Comparison of ENCODE assay signal across 8 mouse cellular contexts in the genomic region with DNA sequence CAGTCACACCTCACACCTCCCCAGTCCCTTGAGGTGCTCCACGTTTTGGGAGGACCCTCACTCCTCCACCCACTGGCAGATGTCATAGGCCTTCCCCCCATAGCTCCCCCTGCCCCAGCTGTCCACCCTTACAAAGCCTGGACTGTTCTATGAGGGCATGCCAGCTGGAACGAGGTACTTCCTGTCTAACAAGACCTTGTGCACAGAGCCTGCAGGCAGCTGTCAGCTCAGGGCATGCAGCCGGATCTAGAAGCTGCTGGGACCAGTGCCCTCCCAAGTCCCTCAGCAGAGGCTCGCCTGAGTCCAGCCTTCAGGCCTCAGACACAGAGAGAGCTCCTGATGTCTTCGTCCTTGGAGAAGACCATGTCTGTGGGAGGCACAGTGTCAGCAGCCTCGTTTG.
DNase-seq lines count a peak whose midpoint lies in the region; ATAC-seq lines count a peak whose summit lies in the region.
"Had no signal": no experiment of that assay in that cellular context is flagged by ENCODE, and none has a peak within 500 bp of the region (broad histone marks: within the 10 kb centered on the region; RNA-seq: fewer than 3 reads in every experiment).

No protein-coding gene starts in this region.

- peak overlapping the region; percentile 44; the same call in 1 of the 2 replicates for H3K27ac ChIP-seq in limb, embryonic 15.5 days
- H3K27ac ChIP-seq: heart, embryonic 15.5 days had no signal

- 38% methylated on average over 6 of the region's 6 CpGs for WGBS in limb, embryonic 15.5 days

- peak; percentile 67 for ATAC-seq in limb, embryonic 15.5 days (ENCODE audit: insufficient number of reproducible peaks, low FRiP score, low TSS enrichment, low read depth)
- no peak for ATAC-seq in activated CD4-positive, CD25-positive, alpha-beta regulatory T cell, adult 4 months

- H3K4me2 ChIP-seq in limb, embryonic 15.5 days, result no peak overlapping the region
- H3K4me2 ChIP-seq: heart, embryonic 15.5 days had no signal

- no peak overlapping the region for H3K4me3 ChIP-seq in limb, embryonic 15.5 days
- H3K4me3 ChIP-seq: heart, embryonic 15.5 days had no signal

- no peaks in the 10 kb centered on the region for H3K9me3 ChIP-seq in limb, embryonic 15.5 days
- H3K9me3 ChIP-seq: heart, embryonic 15.5 days had no signal

- H3K36me3 ChIP-seq in limb, embryonic 15.5 days, result no peaks in the 10 kb centered on the region
- H3K36me3 ChIP-seq: heart, embryonic 15.5 days had no signal

- H3K4me1 ChIP-seq in limb, embryonic 15.5 days, result peaks cover 14% of the 10 kb centered on the region

- no peaks in the 10 kb centered on the region for H3K27me3 ChIP-seq in limb, embryonic 15.5 days
- H3K27me3 ChIP-seq: heart, embryonic 15.5 days had no signal

- intact Hi-C loops in left cerebral cortex, postnatal 14 days (cut with DNase I), result no loop called here
- intact Hi-C loops in left cerebral cortex, postnatal 36 days (cut with DNase I), result no loop called here

- DNase-seq in left cerebral cortex, postnatal 14 days (ENCODE audit: low spot score in 2 of 2), result peak; percentile 48 to 72
- DNase-seq in left cerebral cortex, postnatal 36 days (ENCODE audit: low spot score in 2 of 2), result no peak
- peak; percentile 66 for DNase-seq in gastrocnemius, postnatal 10 days
- peak; percentile 78 for DNase-seq in heart, postnatal 4 days
- DNase-seq in spleen, postnatal 10 days (ENCODE audit: low spot score in 2 of 2), result no peak

- H3K9ac ChIP-seq in limb, embryonic 15.5 days, result no peak overlapping the region
- H3K9ac ChIP-seq: heart, embryonic 15.5 days had no signal

Comparison
In these comparisons a context has a peak if more than half of its experiments do, and no peak if none do; other contexts are left out.
1. DNase-seq: peak in left cerebral cortex, postnatal 14 days (2 of 2), gastrocnemius, postnatal 10 days (single experiment) and heart, postnatal 4 days (single experiment); none in left cerebral cortex, postnatal 36 days (0 of 2) and spleen, postnatal 10 days (0 of 2).